Mouse (Mus musculus): ENCODE data around the gene Pramel7. TPM values are rescaled to one million over a fixed set of nuclear protein-coding genes. Genes with fewer than 3 reads are reported as not detected.
A peak's percentile ranks its signal among the peaks of the same experiment; 100 is the strongest.
"Not testable (repeated sequence)": the region's sequence is repeated elsewhere in the genome, so short reads cannot be mapped to it uniquely, and the experiment has no call there.

Pramel7 gene
- total RNA-seq (2021) = not detected

DNA sequence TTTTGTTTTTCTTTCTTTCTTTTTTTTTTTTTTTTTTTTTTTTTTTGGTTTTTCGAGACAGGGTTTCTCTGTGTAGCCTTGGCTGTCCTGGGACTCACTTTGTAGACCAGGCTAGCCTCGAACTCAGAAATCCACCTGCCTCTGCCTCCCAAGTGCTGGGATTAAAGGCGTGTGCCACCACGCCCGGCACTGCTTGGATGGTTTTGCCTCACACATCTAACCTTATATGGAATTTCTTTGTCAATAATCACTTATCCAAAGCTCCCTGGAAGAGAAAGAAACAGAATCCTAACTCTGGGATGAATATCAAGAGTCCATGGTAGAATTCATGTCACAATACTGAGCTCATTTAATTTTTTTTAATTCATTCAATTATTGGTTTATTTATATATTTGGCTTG is at the start of gene Pramel7:
Gene Pramel7, minus strand, starts transcription at position 101 of the 400 bp plus-strand sequence.
- intact Hi-C loops (cut with DNase I); DNase-seq: not testable (repeated sequence)

GRCm38 (mm10) chr2:87545442-87545841 is 48.5 kb upstream of the Pramel7 start, which contains the start of gene Olfr1128:
TSS of gene Olfr1128 (minus strand) at chr2:87545542.
- DNase-seq = no peak
- intact Hi-C loops (cut with DNase I) = no loop called here

DNA sequence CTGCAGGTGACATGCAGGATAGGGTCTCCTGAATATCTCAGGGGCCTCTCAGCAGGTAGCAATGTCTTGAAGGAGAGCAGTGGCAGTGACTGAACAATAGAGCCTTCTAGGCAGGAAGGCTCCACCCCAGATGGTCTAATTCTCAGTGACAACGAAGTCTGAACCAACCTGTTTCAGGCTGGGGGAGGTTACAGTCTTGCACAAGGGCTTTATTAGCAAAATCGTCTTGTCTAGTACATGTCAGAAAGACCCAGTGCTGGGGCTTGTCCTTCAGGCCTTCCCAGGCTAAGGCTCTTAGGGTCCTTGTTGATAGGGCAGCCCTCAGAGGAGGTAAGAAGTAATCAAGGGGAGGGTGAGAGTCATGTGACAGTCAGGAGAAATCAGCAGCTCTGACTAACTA is 37.9 kb upstream of the Pramel7 start:
- intact Hi-C loops (cut with DNase I) = no loop called here
- no peak for DNase-seq

- DNase-seq = no peak
- intact Hi-C loops (cut with DNase I) = no loop called here
Observed at GRCm38 (mm10) chr2:87531496-87531895, 34.6 kb upstream of the Pramel7 start, which contains the start of gene Olfr153. TSS of gene Olfr153 (plus strand) at chr2:87531796.

- intact Hi-C loops (cut with DNase I); DNase-seq: not testable (repeated sequence)
Observed at GRCm38 (mm10) chr2:87525899-87526616, 29.2 kb upstream of the Pramel7 start.

DNA sequence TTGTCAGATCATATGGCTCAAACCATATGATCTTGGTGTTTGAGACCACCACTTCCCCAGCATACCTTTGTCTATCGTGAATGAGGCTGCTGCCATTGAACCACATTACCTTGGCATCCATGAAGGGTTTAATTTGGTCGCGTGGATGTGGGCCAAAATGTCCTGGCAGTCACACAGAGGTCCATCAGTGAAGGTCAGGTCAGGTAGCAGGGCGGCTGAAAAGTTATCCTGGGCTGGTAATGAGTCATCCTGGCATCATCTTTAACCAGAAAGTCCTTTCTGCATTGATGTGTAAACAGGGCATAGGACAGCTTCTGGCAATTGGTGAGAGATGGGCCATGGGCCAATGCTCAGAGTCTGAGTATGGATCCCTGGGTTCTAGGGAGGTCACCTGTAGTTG is 23.8 kb upstream of the Pramel7 start:
- intact Hi-C loops (cut with DNase I) = no loop called here
- DNase-seq = peak; percentile 23 to 38

- no peak for DNase-seq
- intact Hi-C loops (cut with DNase I) = no loop called here
Observed at GRCm38 (mm10) chr2:87516581-87516980, 19.7 kb upstream of the Pramel7 start.

DNA sequence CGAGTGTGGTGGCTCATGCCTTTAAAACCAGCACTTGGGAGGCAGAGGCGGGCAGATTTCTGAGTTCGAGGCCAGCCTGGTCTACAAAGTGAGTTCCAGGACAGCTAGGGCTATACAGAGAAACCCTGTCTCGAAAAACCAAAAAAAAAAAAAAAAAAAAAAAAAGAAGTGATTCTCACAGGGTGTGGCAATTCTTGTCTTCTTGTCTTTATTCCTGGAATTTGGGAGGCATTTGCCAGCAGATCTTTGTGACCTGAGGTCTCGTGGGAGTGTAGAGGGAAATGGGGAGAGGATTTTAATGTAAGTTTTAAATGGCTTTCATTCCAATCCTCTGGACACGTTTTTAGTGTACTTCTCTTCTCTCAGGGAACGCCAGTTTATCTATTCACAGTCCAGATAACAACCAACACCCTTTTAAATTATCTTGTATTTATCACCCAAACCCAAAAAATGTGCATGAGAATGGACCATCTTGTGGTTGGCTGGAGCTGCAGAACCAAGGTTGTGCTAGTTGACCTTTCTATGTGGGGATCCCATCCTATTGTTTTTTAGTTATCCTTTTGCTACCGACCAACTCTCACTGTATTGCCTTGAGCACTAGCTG is 18.7 kb upstream of the Pramel7 start:
- intact Hi-C loops (cut with DNase I) = no loop called here
- no peak for DNase-seq

DNA sequence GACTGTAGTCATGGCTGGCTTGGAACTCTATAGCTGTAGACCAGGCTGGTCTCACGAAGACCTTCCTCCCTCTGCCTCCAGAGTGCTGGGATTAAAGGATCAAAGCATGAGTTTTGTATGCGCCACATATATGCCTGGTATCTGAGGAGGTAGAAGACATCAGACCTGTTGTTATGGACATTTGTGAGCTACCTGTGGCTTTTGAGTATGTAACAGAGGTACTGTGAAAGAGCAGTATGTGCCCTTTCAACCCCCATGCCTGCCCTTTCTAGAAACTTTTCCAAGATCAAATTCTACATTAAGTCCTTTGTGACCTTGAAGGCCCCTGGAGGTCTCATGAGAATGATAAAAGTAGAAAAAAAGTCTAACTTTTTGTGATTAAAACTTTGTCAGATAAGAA is 18.2 kb upstream of the Pramel7 start:
- intact Hi-C loops (cut with DNase I) = no loop called here
- DNase-seq = no peak

DNA sequence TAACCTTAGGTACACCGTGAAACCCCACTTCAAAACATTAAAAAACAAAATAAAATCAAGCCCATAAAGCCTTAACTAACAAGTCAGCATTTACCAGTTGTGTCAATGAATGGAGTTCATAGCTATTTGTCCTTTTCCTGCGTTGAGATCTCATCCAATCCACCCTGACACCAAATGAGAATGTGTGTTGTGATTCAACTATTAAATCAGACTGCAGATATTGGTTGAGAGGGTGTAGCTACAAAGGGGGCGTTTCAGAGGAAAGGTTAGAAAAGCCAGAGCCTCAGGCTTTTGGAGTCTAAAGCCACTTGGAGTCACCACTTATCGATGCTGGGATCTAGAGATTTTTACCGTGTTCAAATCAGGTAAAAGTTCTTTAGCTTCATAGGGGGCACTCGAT is 9.4 kb upstream of the Pramel7 start, which contains the start of gene Pramel6:
Gene Pramel6, plus strand, starts transcription at position 301 of the 400 bp plus-strand sequence.
- no peak for DNase-seq

DNA sequence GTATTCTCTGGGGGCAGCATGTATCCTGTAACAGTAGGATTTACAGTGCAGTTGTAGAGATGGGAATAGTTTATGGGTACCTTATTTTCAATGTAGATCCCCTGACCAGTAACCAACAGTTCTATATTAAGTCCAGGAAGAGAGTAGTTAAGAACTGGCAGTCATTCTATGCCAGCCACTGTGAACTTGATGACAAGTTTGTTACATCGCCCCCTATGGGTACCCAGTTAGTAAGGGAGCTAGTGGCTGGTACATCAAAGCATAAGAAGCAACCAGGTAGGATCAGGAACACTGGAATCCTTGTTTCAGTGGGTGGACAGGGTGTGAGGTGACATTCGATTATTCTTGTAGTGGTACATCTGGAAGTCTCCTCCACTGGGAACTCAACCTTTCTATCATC is 14.6 kb downstream of the Pramel7 start:
- DNase-seq = no peak
- intact Hi-C loops (cut with DNase I) = loop anchor here (10.0 kb wide), 1 partner anchor 1613 kb away; no protein-coding TSS in a partner anchor

More for the DNA sequence above, 9.4 kb upstream of the Pramel7 start, which contains the start of gene Pramel6:
- intact Hi-C loops (cut with DNase I) = no loop called here

- DNase-seq = no peak
- intact Hi-C loops (cut with DNase I) = loop anchor here (10.0 kb wide), 1 partner anchor 1614 kb away; no protein-coding TSS in a partner anchor
Observed at GRCm38 (mm10) chr2:87481158-87481557, 15.7 kb downstream of the Pramel7 start.

DNA sequence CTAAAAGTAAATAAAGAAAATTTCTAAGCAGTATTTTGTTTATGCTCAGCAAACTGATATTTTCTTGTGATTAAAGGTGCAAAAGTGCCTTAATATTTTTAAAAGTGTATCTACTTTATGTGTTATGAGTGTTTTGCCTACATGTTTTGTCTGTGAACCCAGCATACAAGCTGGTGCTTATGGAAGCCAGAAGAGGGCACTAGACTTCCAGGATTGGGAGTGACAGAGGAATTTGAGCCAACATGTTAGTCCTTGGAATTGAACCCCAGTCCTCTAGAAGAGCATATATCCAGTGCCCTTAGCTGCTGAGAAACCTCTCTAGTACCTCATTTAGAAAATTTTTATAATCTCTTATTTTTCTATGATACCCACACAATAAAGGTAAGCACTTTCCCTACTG is 16.7 kb downstream of the Pramel7 start:
- intact Hi-C loops (cut with DNase I) = loop anchor here (10.0 kb wide), 1 partner anchor 1615 kb away; no protein-coding TSS in a partner anchor
- DNase-seq = no peak

DNA sequence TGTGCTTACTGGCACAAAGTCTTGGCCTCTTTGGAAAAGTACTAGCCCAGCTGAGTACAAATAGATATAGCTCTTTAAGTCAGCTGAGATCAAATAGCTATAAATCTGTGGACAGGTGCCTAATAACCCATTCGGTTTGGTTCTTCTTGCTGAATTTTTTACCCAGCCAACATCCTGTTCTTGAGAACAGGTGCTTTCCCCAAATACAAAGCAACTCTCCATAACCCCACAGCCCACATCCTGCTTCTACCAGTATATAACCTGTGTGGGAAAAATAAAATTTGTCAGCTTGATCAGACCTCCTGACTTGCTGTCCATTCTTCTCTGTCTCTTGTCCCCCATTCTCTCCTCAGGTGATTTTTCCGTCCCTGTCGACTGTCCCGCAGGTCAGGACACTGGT is 35.1 kb downstream of the Pramel7 start:
- intact Hi-C loops (cut with DNase I) = no loop called here
- DNase-seq = no peak

- DNase-seq = no peak
- intact Hi-C loops (cut with DNase I) = no loop called here
Observed at GRCm38 (mm10) chr2:87453662-87454061, 43.2 kb downstream of the Pramel7 start, which contains the start of gene Olfr1126. TSS of gene Olfr1126 (plus strand) at chr2:87453962.

Other genes with a start within 250 kb of the Pramel7 start
- not detected for gene Olfr1115, start 249.1 kb downstream of the Pramel7 start, total RNA-seq (2021)
- gene Olfr1116, start 229.6 kb downstream of the Pramel7 start, total RNA-seq (2021) = not detected
- not detected for gene Olfr1118, start 189.5 kb downstream of the Pramel7 start, total RNA-seq (2021)
- not detected for gene Olfr1120, start 142.3 kb downstream of the Pramel7 start, total RNA-seq (2021)
- not detected for gene Olfr1121, start 127.2 kb downstream of the Pramel7 start, total RNA-seq (2021)
- gene Olfr1122, start 111.2 kb downstream of the Pramel7 start, total RNA-seq (2021) = not detected
- gene Olfr1123, start 80.5 kb downstream of the Pramel7 start, total RNA-seq (2021) = not detected
- gene Olfr1124, start 66.8 kb downstream of the Pramel7 start, total RNA-seq (2021) = not detected
- gene Olfr1126, start 43.1 kb downstream of the Pramel7 start, total RNA-seq (2021) = not detected
- gene Pramel6, start 9.5 kb upstream of the Pramel7 start, total RNA-seq (2021) = not detected
- not detected for gene Olfr153, start 34.7 kb upstream of the Pramel7 start, total RNA-seq (2021)
- gene Olfr1128, start 48.4 kb upstream of the Pramel7 start, total RNA-seq (2021) = not detected
- not detected for gene Olfr1129, start 76.8 kb upstream of the Pramel7 start, total RNA-seq (2021)
- gene Olfr1130, start 109.1 kb upstream of the Pramel7 start, total RNA-seq (2021) = not detected
- not detected for gene Olfr1131, start 130.0 kb upstream of the Pramel7 start, total RNA-seq (2021)
- not detected for gene Olfr1132, start 140.4 kb upstream of the Pramel7 start, total RNA-seq (2021)
- not detected for gene Olfr1133, start 150.3 kb upstream of the Pramel7 start, total RNA-seq (2021)
- gene Olfr1134, start 161.4 kb upstream of the Pramel7 start, total RNA-seq (2021) = not detected
- not detected for gene Olfr1135, start 176.6 kb upstream of the Pramel7 start, total RNA-seq (2021)
- not detected for gene Olfr1136, start 196.9 kb upstream of the Pramel7 start, total RNA-seq (2021)
- not detected for gene Olfr1137, start 216.1 kb upstream of the Pramel7 start, total RNA-seq (2021)
- not detected for gene Olfr1138, start 242.9 kb upstream of the Pramel7 start, total RNA-seq (2021)
- not detected for gene Olfr1140, start 246.7 kb upstream of the Pramel7 start, total RNA-seq (2021)